Mouse (Mus musculus) embryonic facial prominence, embryonic 10.5 days (tissue): Measurements from ENCODE around the gene Fbxo42. TPM values are rescaled to one million over a fixed set of nuclear protein-coding genes. Genes with fewer than 3 reads are reported as not detected.

Source experiments
- DNase-seq: peaks from one replicate; pipeline ENCODE4 v3.0.0-alpha.2; 2017; ENCODE audit warnings: low spot score
- H3K27ac ChIP-seq: fragments of 300-500 bp; sonication (generic); replicated peaks from 2 replicates; pipeline ENCODE4 v1.5.1; 2016; ENCODE audit warnings: mild to moderate bottlenecking
- H3K27me3 ChIP-seq: fragments of 300-500 bp; sonication (generic); replicated peaks from 2 replicates; pipeline ENCODE4 v1.6.1; 2016; ENCODE audit warnings: low read depth, mild to moderate bottlenecking; ENCODE audit not compliant: poor library complexity, severe bottlenecking
- H3K36me3 ChIP-seq: fragments of 300-500 bp; sonication (generic); replicated peaks from 2 replicates; pipeline ENCODE4 v1.6.1; 2016; ENCODE audit warnings: mild to moderate bottlenecking, moderate library complexity
- H3K4me1 ChIP-seq: fragments of 300-500 bp; sonication (generic); 2 replicates; pipeline ENCODE4 v1.6.1; 2016
- H3K4me3 ChIP-seq: fragments of 300-500 bp; sonication (generic); 2 replicates; pipeline ENCODE4 v1.5.1; 2016; ENCODE audit warnings: mild to moderate bottlenecking, moderate library complexity
- H3K9me3 ChIP-seq: fragments of 300-500 bp; sonication (generic); 2 replicates; pipeline ENCODE4 v1.6.1; 2016; ENCODE audit warnings: mild to moderate bottlenecking
- WGBS: fragments of 180-500 bp; shearing (Covaris S2); methylation state at CpG from one replicate; pipeline ENCODE4 v1.1.7; 2016; 5-methylcytosine and 5-hydroxymethylcytosine counted together
- polyA plus RNA-seq: library from polyadenylated mRNA; unstranded; fragments of >200 nt; fragmentation: Nextera tagmentation; extraction: Ambion mirVana; gene quantifications from 2 replicates; pipeline ENCODE4 v1.2.1, GENCODE M21; 2016

Gene Fbxo42
- polyA plus RNA-seq, 1 experiment from 2014 or later = 29.3 TPM

GRCm38 (mm10) chr4:141160193-141160592 is 12.5 kb downstream of the Fbxo42 start:
- H3K4me1 ChIP-seq = peaks cover 22% of the 10 kb centered on the region
- peaks cover 37% of the 10 kb centered on the region for H3K36me3 ChIP-seq
- no peak overlapping the region for H3K27ac ChIP-seq
- peaks cover 8% of the 10 kb centered on the region; the same call in 1 of the 2 replicates for H3K9me3 ChIP-seq
- no peak for DNase-seq
- H3K4me3 ChIP-seq = no peak overlapping the region
- 89% methylated on average over 4 of the region's 4 CpGs for WGBS
- no peaks in the 10 kb centered on the region for H3K27me3 ChIP-seq

- Histone ChIP-seq H3K36me3 (peaks cover 49% of the 10 kb centered on the region), H3K4me1 (peaks cover 22% of the 10 kb centered on the region), H3K27ac (no peak overlapping the region), H3K27me3 (no peaks in the 10 kb centered on the region), H3K4me3 (no peak overlapping the region), H3K9me3 (peaks cover 11% of the 10 kb centered on the region; the same call in 1 of the 2 replicates)
- 92% methylated on average over 6 of the region's 6 CpGs for WGBS
- no peak for DNase-seq
Observed at GRCm38 (mm10) chr4:141161699-141162208, 14.0 kb downstream of the Fbxo42 start.

- no peak overlapping the region for H3K4me3 ChIP-seq
- no peak overlapping the region for H3K27ac ChIP-seq
- H3K9me3 ChIP-seq = peaks cover 15% of the 10 kb centered on the region; the same call in 1 of the 2 replicates
- DNase-seq = no peak
- H3K36me3 ChIP-seq = peaks cover 65% of the 10 kb centered on the region
- no peaks in the 10 kb centered on the region for H3K27me3 ChIP-seq
- peaks cover 12% of the 10 kb centered on the region for H3K4me1 ChIP-seq
- 95% methylated on average over 5 of the region's 5 CpGs for WGBS
Observed at GRCm38 (mm10) chr4:141163729-141164128, 16.0 kb downstream of the Fbxo42 start.

- H3K4me1 ChIP-seq = no peaks in the 10 kb centered on the region; the same call in 1 of the 2 replicates
- H3K27ac ChIP-seq = no peak overlapping the region
- peaks cover 86% of the 10 kb centered on the region for H3K36me3 ChIP-seq
- DNase-seq = no peak
- peaks cover 15% of the 10 kb centered on the region; the same call in 1 of the 2 replicates for H3K9me3 ChIP-seq
- H3K27me3 ChIP-seq = no peaks in the 10 kb centered on the region
- WGBS = 83% methylated on average over 8 of the region's 8 CpGs
- H3K4me3 ChIP-seq = no peak overlapping the region
Observed at GRCm38 (mm10) chr4:141165744-141166292, 18.1 kb downstream of the Fbxo42 start.

- Histone ChIP-seq H3K27me3 (no peaks in the 10 kb centered on the region), H3K36me3 (peaks cover 89% of the 10 kb centered on the region), H3K9me3 (peaks cover 15% of the 10 kb centered on the region; the same call in 1 of the 2 replicates), H3K27ac (no peak overlapping the region), H3K4me1 (no peaks in the 10 kb centered on the region; the same call in 1 of the 2 replicates), H3K4me3 (no peak overlapping the region)
- no peak for DNase-seq
- 93% methylated on average over 3 of the region's 3 CpGs for WGBS
Observed at GRCm38 (mm10) chr4:141167156-141167555, 19.4 kb downstream of the Fbxo42 start.

- Histone ChIP-seq H3K36me3 (peaks cover 91% of the 10 kb centered on the region), H3K27me3 (no peaks in the 10 kb centered on the region), H3K27ac (no peak overlapping the region), H3K9me3 (peaks cover under 1% of the 10 kb centered on the region; the same call in 1 of the 2 replicates), H3K4me3 (no peak overlapping the region), H3K4me1 (peaks cover 2% of the 10 kb centered on the region; the same call in 1 of the 2 replicates)
- no peak for DNase-seq
- 91% methylated on average over 8 of the region's 8 CpGs for WGBS
Observed at GRCm38 (mm10) chr4:141172121-141172520, 24.4 kb downstream of the Fbxo42 start.

- WGBS = 73% methylated on average over 5 of the region's 5 CpGs
- no peak for DNase-seq
Observed at GRCm38 (mm10) chr4:141175783-141176182, 28.1 kb downstream of the Fbxo42 start.

GRCm38 (mm10) chr4:141176328-141176838 is 28.7 kb downstream of the Fbxo42 start:
- 89% methylated on average over 10 of the region's 10 CpGs for WGBS
- no peak for DNase-seq
- H3K27me3 ChIP-seq = no peaks in the 10 kb centered on the region
- H3K27ac ChIP-seq = no peak overlapping the region
- H3K9me3 ChIP-seq = no peaks in the 10 kb centered on the region
- peaks cover 2% of the 10 kb centered on the region; the same call in 1 of the 2 replicates for H3K4me1 ChIP-seq
- peaks cover 91% of the 10 kb centered on the region for H3K36me3 ChIP-seq
- H3K4me3 ChIP-seq = no peak overlapping the region

More at GRCm38 (mm10) chr4:141175783-141176182, 28.1 kb downstream of the Fbxo42 start:
- Histone ChIP-seq H3K4me3 (no peak overlapping the region), H3K4me1 (peaks cover 2% of the 10 kb centered on the region; the same call in 1 of the 2 replicates), H3K9me3 (no peaks in the 10 kb centered on the region), H3K27ac (no peak overlapping the region), H3K27me3 (no peaks in the 10 kb centered on the region), H3K36me3 (peaks cover 91% of the 10 kb centered on the region)

GRCm38 (mm10) chr4:141178500-141178899 is 30.8 kb downstream of the Fbxo42 start:
- no peak overlapping the region for H3K27ac ChIP-seq
- DNase-seq = no peak
- no peaks in the 10 kb centered on the region for H3K27me3 ChIP-seq
- H3K4me3 ChIP-seq = no peak overlapping the region
- peaks cover 2% of the 10 kb centered on the region; the same call in 1 of the 2 replicates for H3K4me1 ChIP-seq
- H3K9me3 ChIP-seq = no peaks in the 10 kb centered on the region
- 90% methylated on average over 4 of the region's 4 CpGs for WGBS
- peaks cover 93% of the 10 kb centered on the region for H3K36me3 ChIP-seq

- H3K27ac ChIP-seq = no peak overlapping the region
- DNase-seq = no peak
- no peaks in the 10 kb centered on the region for H3K27me3 ChIP-seq
- peaks cover 4% of the 10 kb centered on the region for H3K4me1 ChIP-seq
- H3K36me3 ChIP-seq = peaks cover 91% of the 10 kb centered on the region
- H3K4me3 ChIP-seq = no peak overlapping the region
- H3K9me3 ChIP-seq = no peaks in the 10 kb centered on the region
- 90% methylated on average over 8 of the region's 8 CpGs for WGBS
Observed at GRCm38 (mm10) chr4:141180831-141181230, 33.1 kb downstream of the Fbxo42 start.

GRCm38 (mm10) chr4:141181981-141182380 is 34.3 kb downstream of the Fbxo42 start:
- H3K9me3 ChIP-seq = no peaks in the 10 kb centered on the region
- H3K4me3 ChIP-seq = no peak overlapping the region
- peaks cover 16% of the 10 kb centered on the region for H3K4me1 ChIP-seq
- 93% methylated on average over 6 of the region's 6 CpGs for WGBS
- H3K27ac ChIP-seq = no peak overlapping the region
- DNase-seq = no peak
- peaks cover 79% of the 10 kb centered on the region for H3K36me3 ChIP-seq
- no peaks in the 10 kb centered on the region for H3K27me3 ChIP-seq

- peaks cover 64% of the 10 kb centered on the region for H3K36me3 ChIP-seq
- H3K4me1 ChIP-seq = peaks cover 22% of the 10 kb centered on the region
- DNase-seq = no peak
- no peaks in the 10 kb centered on the region for H3K27me3 ChIP-seq
- no peaks in the 10 kb centered on the region for H3K9me3 ChIP-seq
- no peak overlapping the region for H3K27ac ChIP-seq
- no peak overlapping the region for H3K4me3 ChIP-seq
- 86% methylated on average over 2 of the region's 2 CpGs for WGBS
Observed at GRCm38 (mm10) chr4:141183932-141184331, 36.2 kb downstream of the Fbxo42 start.

GRCm38 (mm10) chr4:141184426-141184825 is 36.7 kb downstream of the Fbxo42 start:
- Histone ChIP-seq H3K4me1 (peaks cover 22% of the 10 kb centered on the region), H3K36me3 (peaks cover 60% of the 10 kb centered on the region), H3K4me3 (no peak overlapping the region), H3K27ac (no peak overlapping the region), H3K9me3 (no peaks in the 10 kb centered on the region), H3K27me3 (no peaks in the 10 kb centered on the region)
- DNase-seq = no peak
- 91% methylated on average over 4 of the region's 4 CpGs for WGBS
